Mouse (Mus musculus) erythroid progenitor cell, adult 5-6 weeks (primary cell): Measurements from ENCODE around the gene Fuca1. TPM values are rescaled to one million over a fixed set of nuclear protein-coding genes. Genes with fewer than 3 reads are reported as not detected.
"Not testable (repeated sequence)": the region's sequence is repeated elsewhere in the genome, so short reads cannot be mapped to it uniquely, and the experiment has no call there.

ENCODE experiments used
- ATAC-seq: replicated peaks from 2 replicates; pipeline ENCODE4 v1.8.0; 2016; ENCODE audit warnings: moderate number of reproducible peaks, mild to moderate bottlenecking, moderate TSS enrichment, inconsistent platforms; ENCODE audit not compliant: poor library complexity, low FRiP score, severe bottlenecking
- total RNA-seq, 2 experiments: library from RNA; stranded (forward) in 1 of 2; stranded (reverse) in 1 of 2; fragments of 150-400 nt in 1 of 2; fragments of 186-747, 209-891 nt in 1 of 2; gene quantifications; 2 replicates each; pipeline versions ENCODE4 v1.2.3 to v1.2.4; 2015 to 2017; ENCODE audit warnings: low replicate concordance in 2 of 2

The Fuca1 gene
- total RNA-seq, 2 experiments from 2014 or later, result 38.9 to 45.3 TPM

DNA sequence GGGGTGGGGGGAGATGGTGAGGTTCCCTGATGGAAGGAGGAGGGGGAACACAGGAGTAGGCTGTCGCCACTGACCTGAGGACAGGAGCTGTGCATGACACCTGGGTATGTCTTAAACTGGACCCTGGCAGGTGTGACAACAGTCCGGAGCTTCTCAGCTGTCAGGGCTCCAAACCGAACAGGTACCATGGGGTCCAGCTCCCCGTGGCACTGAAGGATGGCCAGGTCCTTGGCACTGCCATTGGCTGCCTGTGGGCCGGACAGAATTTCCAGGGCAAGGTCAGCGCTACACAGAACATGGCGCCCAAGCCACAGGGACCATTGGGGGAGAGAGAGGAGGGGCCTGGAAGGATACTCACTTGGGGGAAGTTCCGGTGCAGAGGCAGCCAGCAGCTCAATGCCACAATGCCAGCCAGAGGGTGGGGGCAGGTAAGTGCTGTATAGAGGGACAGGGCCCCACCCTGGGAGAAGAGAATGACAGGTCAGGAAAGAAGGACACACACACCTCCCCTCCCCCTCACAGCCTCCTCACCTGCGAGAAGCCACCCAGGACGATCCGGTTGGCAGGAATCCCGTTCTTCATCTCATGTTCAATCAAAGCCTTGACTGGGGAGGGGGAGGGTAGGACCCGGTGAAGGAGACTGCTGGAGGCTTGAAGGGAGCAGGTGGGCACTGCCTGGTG lies 48.7 kb downstream of the Fuca1 start:
- no peak for ATAC-seq

DNA sequence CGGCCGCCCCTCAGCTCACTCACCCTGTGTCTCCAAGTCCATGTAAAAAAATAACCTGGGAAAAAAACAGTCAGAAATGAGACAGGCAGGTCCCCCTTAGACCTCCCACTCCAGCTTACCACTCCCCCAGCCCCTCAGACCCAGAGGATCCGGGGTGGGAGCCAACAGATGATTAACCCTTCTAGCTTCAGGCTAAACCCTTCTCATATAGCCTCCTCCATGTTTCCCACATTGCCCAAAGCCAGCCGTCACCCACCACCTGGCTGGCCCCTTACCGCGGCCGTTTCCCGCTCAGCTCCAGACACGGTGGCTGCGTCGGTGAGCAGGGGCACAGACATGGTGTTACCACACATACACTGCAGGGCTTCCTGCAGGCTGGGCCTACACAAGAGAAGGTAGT lies 50.0 kb downstream of the Fuca1 start:
- no peak for ATAC-seq

DNA sequence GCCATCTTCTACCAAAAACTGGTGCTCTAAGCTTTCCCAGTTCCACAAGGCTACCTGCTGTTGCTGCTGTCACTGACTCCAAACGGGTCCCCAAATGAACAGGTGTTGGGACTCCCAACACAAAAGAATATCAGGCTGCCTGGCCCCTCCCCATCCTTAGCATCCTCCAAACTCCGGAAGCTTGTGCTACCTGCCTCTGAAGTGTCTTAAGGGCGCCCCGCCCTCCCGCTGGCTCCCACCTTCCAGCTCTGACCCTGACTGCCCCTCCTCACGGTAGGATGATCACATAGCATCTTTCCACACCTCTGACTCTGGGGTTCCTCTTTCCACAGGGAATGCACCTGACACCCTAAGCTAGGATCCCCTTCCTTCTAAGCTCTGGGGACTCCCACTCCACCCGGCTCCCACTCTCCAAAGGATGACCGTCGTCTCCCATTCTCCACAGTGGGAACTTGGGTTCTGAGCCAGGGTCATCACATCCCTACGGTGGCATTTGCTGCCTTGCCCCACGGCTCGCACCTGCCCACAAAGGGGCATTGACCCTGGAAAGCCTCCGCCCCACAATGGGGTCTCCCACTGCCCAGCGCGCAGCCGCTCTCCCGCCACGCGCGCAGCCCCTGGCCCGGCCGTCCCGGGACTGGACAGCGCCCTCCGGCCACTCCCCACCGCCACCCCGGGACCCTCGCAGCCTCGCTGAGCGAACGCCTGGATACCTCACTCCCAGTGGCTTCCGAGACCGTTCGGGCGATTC lies 51.4 kb downstream of the Fuca1 start:
- ATAC-seq, result peak; percentile 36

DNA sequence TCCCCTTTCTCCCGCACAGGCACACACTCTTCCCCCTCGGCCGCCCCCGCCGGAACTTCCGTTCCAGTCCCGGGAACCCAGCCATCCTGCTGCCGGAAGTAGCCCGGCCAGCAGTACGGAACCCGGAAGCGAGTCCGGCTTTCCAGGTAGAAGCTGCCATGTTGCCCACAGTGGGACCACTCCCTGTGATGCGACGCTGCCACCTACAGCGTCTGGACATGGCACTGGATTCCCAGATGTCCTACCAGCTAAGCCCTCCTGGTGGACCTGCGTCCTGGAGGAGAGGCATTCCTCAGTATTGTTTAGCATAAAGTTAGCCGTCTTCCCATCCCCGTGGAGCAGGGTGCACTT lies 52.0 kb downstream of the Fuca1 start, which contains the start of gene Lypla2:
Gene Lypla2, minus strand, starts transcription at position 71 of the 351 bp plus-strand sequence.
- ATAC-seq, result peak; percentile 85

DNA sequence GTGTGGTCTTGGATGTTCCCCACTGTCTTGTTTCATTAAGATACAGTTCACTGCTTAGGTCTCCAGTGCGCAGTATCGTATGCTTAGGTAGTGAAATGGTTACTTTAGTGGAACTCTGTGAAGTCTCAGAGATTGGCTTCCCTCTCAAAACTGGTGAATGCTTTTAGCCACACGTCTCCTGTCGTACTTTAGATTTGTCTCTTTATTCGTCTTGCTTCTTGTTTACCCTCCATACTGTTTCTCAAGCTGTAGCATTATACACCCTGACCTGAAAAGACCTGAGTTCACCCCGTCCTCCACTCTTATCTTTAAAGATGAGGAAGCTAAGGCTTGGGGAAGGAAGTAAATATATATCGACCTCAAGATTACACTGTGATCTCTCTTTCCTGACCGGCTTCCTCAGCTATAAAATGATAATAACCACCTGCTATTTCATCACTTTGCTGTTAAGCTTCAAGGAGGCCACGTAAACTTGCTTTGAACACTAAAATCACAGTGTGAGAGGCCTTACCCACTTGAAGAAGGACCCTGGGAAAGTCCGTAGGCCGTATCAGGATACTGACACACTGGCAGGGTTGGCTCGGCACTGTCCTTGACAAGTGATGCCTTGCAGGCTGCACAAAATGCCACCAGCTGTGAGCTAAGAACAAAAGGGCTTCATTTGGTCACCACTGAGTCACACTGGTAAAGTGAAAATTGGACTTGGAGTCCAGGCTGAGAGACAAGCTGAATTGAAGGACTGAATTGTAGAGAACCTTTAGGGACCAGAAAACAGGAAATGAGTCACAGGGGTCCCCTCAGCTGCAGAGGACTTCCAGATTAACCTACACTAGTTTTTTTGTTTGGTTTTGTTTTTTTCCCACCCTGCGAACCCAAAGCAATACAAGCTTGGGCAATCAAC lies 52.6 kb downstream of the Fuca1 start:
- no peak for ATAC-seq

DNA sequence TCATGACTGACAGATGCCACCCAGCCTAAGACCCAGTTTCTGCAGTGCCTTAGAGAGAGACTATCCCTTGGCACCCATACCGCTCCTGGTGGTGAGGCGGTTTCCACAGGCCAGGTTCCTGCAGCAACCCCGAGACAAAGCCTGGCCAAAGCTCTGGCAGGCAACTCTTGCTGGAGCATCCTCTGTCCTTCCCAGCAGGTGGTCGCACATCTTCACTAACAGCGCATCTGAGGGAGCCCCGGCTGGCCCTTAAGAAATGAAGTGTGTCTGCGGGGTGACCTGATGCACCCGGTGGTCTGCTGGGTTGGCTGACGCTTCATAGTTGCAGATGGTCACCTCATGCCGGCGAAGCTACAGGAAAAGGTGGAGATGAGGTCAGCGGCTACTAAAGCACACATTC lies 55.6 kb downstream of the Fuca1 start:
- no peak for ATAC-seq

DNA sequence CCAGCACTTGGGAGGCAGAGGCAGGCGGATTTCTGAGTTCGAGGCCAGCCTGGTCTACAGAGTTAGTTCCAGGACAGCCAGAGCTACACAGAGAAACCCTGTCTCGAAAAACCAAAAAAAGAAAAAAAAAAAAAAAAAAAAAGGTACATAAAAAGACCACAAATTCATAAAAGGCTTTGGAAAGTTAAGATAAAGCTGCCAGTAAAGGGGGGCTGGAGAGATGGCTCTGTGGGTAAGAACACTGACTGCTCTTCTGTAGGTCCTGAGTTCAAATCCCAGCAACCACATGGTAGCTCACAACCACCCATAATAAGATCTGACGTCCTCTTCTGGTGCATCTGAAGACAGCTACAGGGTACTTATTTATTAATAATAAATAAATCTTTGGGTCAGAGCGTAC lies 59.7 kb downstream of the Fuca1 start:
- ATAC-seq, result not testable (repeated sequence)

DNA sequence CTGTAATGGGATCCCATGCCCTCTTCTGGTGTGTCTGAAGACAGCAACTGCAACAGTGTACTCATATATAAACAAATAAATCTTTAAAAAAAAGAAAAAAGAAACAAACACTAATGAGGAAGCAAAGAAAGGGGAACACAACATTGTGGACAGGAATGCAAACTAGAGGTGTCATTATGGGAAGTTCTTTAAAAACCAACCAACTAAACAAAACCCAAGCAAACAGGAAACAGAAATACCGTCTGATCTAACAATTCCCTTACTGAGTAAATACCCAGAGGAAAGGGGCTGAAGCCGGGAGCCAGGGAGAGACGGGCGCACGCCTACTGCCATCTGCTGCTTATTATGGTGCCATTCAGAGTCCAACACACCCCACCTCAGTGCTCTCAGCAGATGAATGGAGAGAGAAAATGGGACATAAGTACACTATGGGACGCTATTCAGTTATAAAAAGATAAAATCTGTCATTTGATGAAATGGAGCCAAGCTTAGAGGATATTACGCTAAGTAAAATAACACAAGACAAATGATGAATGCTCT lies 61.1 kb downstream of the Fuca1 start:
- ATAC-seq, result no peak

DNA sequence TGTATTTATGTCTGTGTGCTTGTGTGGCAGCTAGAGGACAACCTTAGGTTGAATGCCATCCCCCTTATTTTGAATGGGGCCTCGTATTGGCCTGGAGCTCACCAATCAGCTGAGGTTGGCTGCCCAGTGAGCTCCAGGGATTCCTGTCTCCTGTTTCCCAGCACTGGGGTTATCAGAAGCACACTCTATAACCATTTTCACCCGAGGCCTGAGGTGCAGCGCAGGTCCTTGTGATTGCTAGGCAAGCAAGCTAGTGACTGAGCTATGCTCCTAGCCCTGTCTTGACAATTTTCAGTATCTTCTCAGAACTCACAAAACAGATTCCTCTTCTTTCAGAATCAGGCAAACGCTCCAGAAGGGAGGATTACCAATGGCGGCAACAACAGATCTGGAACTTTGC lies 64.0 kb downstream of the Fuca1 start:
- ATAC-seq, result no peak

DNA sequence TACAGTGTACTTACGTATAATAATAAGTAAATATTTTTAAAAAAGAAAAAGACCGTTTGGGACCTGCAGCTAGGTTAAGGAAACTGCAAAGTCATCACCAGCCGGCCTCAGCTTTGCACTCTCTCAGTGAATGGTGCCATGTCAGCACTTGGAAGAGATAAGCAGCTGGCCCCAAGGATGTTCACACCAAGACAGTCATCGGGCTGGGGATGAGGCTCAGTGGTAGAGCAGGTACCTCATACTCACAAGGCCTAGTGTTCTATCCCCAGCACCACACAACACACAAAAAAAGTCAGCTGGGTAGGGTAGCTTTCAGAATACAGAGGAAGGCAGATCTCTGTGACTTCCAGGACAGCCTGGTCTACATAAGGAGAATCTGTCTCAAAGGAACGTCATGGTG lies 64.7 kb downstream of the Fuca1 start:
- peak; percentile 87 for ATAC-seq

DNA sequence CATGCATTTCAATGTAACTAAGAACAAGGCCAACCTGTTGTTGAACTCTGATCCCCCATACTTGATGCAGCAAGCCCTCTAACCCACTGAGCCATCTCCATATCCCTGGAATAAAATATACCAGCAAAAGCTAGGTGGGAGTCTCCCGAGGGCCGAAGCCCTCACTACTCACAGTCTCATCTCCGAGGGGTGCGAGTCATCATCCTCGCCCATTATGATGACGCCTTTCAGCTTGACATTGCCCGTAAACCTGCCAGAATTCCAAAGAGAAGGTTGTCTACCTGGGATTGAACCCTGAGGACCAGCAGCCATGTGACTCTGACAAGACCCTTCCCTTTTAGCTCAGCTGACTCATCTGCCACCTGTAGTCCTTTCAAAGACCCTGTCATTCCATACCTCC lies 65.2 kb downstream of the Fuca1 start:
- no peak for ATAC-seq

DNA sequence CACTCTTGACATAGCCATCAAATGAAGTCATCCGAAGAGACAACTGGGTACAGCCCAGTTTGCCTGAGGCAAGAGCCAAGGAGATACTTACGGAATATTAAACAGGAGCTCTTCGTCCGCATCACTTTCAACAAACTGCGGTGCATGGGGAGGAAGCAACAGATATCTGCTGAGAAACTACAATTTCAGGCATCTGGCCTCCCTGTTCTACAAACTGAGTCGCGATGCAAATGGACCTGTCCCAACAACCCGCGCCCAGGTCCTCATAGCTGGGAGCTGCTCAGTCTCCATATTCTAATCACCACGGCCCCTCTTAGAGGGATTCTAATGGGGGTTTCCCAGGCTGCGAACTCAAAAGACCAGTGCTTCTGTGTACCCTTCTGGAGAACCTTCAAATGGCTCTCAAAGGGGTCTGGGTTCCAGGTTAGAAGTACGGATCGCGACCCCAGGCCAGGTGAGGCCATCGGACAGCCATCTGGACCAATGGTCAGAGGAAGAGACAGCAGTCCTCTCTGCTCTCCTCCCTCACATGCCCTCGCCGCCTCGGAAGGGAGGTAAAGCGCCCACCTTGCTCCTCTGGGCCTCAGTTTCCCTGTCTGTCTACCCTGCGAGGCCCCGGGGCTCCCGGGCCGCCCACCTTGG lies 65.9 kb downstream of the Fuca1 start:
- ATAC-seq, result peak; percentile 5

DNA sequence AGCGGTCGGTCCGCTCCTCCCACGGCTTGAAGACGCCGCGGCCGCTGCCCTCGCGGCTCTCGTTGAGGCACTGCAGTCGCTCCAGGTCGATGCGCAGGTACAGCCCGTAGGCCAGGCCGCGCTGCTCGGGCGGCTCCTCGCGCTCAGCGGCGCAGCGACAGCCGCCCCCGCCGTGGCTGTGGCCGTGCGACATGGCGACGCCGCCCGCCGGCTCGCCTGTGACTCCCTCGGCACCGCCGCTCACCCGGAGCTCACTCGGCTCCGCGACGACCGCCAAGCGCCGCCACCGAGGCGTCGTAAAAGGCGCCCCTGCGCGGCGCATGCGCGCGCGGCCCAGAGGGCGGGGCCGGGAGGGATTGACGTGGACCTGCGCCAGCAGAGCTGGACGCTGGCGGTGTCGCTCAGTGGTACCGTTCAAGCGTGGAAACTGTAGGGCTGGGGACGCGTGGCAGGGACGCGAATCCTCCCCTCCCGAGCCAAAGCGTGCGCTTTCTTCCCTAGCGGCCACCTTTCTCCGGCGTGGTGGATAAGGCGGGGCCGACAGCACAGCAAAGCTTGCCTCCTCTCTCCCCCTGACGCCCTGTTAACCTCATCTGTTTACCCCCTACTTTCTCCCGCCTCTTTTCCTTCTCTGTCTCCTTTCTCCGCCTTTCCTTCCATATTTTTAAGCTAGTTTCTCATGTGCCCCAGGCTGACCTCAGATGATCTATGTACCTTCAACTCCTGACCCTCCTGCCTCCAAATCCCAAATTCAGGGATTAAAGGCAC lies 66.6 kb downstream of the Fuca1 start, which contains the start of gene Pithd1:
Gene Pithd1, minus strand, starts transcription at position 322 of the 768 bp plus-strand sequence.
- ATAC-seq, result peak; percentile 68

DNA sequence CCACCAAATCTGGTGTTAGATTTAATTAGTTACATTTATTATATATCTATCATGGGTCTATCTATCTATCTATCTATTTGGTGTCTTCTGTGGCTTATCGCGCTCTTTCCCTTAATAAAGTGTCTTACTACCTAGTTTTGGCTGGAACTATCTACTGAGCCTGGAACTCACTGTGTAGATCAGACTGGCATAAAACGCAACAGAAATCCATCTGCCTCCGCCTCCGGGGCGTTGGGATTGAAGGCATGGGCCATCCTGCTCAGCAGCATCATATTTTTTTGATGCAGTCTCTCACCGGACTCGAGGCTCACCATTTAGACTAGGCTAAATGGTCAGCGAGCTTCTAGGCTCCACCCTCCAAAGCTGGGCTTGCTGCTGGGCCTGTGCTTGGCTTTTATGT lies 67.2 kb downstream of the Fuca1 start:
- ATAC-seq, result no peak

Other genes starting within 250 kb of the Fuca1 start
- gene Ifnlr1, start 234.4 kb upstream of the Fuca1 start, total RNA-seq (2015; ENCODE audit: low replicate concordance), result not detected in 2 replicates
- 0.26 TPM in 1 of 2 replicates, not detected in the other for gene Ifnlr1, start 234.4 kb upstream of the Fuca1 start, total RNA-seq (2017; ENCODE audit: low replicate concordance)
- gene Il22ra1, start 192.6 kb upstream of the Fuca1 start, total RNA-seq (2015; ENCODE audit: low replicate concordance), result not detected in 2 replicates
- gene Il22ra1, start 192.6 kb upstream of the Fuca1 start, total RNA-seq (2017; ENCODE audit: low replicate concordance), result 0.64 and 3.6 TPM in 2 replicates
- not detected in 2 replicates for gene Myom3, start 161.0 kb upstream of the Fuca1 start, total RNA-seq (2015; ENCODE audit: low replicate concordance)
- gene Myom3, start 161.0 kb upstream of the Fuca1 start, total RNA-seq (2017; ENCODE audit: low replicate concordance), result not detected in 2 replicates
- gene Srsf10, start 65.0 kb upstream of the Fuca1 start, total RNA-seq (2015; ENCODE audit: low replicate concordance), result 410 and 552 TPM in 2 replicates
- 431 and 814 TPM in 2 replicates for gene Srsf10, start 65.0 kb upstream of the Fuca1 start, total RNA-seq (2017; ENCODE audit: low replicate concordance)
- 245 and 298 TPM in 2 replicates for gene Pnrc2, start 46.9 kb upstream of the Fuca1 start, total RNA-seq (2015; ENCODE audit: low replicate concordance)
- gene Pnrc2, start 46.9 kb upstream of the Fuca1 start, total RNA-seq (2017; ENCODE audit: low replicate concordance), result 215 and 282 TPM in 2 replicates
- gene Cnr2, start 25.3 kb upstream of the Fuca1 start, total RNA-seq (2015; ENCODE audit: low replicate concordance), result 4.3 and 5.0 TPM in 2 replicates
- 1.7 and 3.4 TPM in 2 replicates for gene Cnr2, start 25.3 kb upstream of the Fuca1 start, total RNA-seq (2017; ENCODE audit: low replicate concordance)
- 24.3 and 25.2 TPM in 2 replicates for gene Hmgcl, start 25.7 kb downstream of the Fuca1 start, total RNA-seq (2015; ENCODE audit: low replicate concordance)
- gene Hmgcl, start 25.7 kb downstream of the Fuca1 start, total RNA-seq (2017; ENCODE audit: low replicate concordance), result 19.6 and 30.0 TPM in 2 replicates
- gene Gale, start 43.0 kb downstream of the Fuca1 start, total RNA-seq (2015; ENCODE audit: low replicate concordance), result 1.4 and 6.3 TPM in 2 replicates
- 3.6 and 12.2 TPM in 2 replicates for gene Gale, start 43.0 kb downstream of the Fuca1 start, total RNA-seq (2017; ENCODE audit: low replicate concordance)
- gene Lypla2, start 51.9 kb downstream of the Fuca1 start, total RNA-seq (2015; ENCODE audit: low replicate concordance), result 16.3 and 18.7 TPM in 2 replicates
- gene Lypla2, start 51.9 kb downstream of the Fuca1 start, total RNA-seq (2017; ENCODE audit: low replicate concordance), result 6.3 and 12.9 TPM in 2 replicates
- 85.8 and 92.6 TPM in 2 replicates for gene Pithd1, start 66.5 kb downstream of the Fuca1 start, total RNA-seq (2015; ENCODE audit: low replicate concordance)
- 78.3 and 100 TPM in 2 replicates for gene Pithd1, start 66.5 kb downstream of the Fuca1 start, total RNA-seq (2017; ENCODE audit: low replicate concordance)
- 54.8 and 64.1 TPM in 2 replicates for gene Eloa, start 101.0 kb downstream of the Fuca1 start, total RNA-seq (2015; ENCODE audit: low replicate concordance)
- 60.8 and 64.2 TPM in 2 replicates for gene Eloa, start 101.0 kb downstream of the Fuca1 start, total RNA-seq (2017; ENCODE audit: low replicate concordance)
- 337 and 379 TPM in 2 replicates for gene Rpl11, start 132.7 kb downstream of the Fuca1 start, total RNA-seq (2015; ENCODE audit: low replicate concordance)
- 133 and 171 TPM in 2 replicates for gene Rpl11, start 132.7 kb downstream of the Fuca1 start, total RNA-seq (2017; ENCODE audit: low replicate concordance)
- 14.7 TPM in 1 of 2 replicates, not detected in the other for gene Id3, start 222.8 kb downstream of the Fuca1 start, total RNA-seq (2015; ENCODE audit: low replicate concordance)
- 2.7 TPM in 1 of 2 replicates, not detected in the other for gene Id3, start 222.8 kb downstream of the Fuca1 start, total RNA-seq (2017; ENCODE audit: low replicate concordance)